Mouse (Mus musculus): Measurements from ENCODE around the gene Dnm3. TPM values are rescaled to one million over a fixed set of nuclear protein-coding genes. Genes with fewer than 3 reads are reported as not detected.

Dnm3 gene
- total RNA-seq, 2 experiments from 2014 or later: 4.7 to 7.4 TPM

DNA sequence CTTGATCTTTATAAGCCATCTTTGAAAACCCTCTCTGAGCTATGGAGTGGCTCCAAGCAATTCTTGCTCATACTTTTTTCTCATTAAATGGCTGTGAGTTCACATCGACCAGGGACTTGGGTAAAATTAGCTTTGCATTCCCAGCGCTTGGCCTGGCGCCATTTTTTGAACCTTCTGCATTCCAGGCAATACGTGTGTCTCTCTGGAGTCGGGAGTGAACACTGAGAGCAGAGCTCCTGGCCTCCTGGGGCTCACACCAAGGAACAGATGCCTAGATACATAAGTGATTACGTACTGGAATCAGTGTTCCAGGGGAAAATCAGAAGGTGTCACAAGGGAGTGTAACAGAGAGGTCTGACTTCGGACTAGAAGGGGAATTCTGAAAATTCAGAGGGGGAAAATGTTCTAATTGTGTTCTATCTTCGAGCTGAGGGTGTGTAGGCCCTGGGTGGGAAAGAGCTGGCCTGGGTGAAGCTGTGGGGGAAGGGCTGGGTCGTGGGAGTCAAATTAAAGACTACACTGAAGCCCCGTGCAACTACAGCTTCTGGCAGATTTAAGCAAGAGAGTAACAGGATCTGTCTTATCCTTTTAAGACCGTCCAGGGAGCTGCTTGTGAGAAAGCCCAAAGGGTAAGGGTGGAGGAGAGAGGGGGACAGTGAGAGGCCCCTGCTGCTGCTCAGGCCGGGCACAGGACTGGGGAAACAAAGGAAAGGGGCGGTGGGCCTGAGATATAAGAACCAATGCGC lies 293.7 kb downstream of the Dnm3 start:
- intact Hi-C loops (cut with DNase I): no loop called here

DNA sequence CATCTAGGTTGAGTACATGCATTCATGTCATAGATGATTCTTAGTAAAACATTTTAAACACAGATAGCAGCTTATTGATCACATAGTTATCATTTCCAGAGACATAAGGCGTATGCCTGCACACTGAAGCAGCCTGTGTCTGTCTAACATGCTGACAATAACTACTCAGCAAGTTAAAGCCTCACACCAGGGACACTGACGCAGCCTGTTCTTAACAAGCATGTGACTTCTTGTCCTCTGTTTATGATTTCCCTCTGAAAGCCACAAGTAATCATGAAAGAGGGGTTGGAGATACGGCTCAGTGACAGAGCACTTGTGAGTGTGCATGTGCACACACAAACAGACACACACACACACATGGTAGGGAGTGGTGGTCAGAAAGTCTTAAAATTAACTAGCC lies 294.4 kb downstream of the Dnm3 start:
- intact Hi-C loops (cut with DNase I): no loop called here
- no peak for DNase-seq (ENCODE audit: low spot score)

More for the DNA sequence above, 293.7 kb downstream of the Dnm3 start:
- peak; percentile 38 for DNase-seq (ENCODE audit: low spot score)

DNA sequence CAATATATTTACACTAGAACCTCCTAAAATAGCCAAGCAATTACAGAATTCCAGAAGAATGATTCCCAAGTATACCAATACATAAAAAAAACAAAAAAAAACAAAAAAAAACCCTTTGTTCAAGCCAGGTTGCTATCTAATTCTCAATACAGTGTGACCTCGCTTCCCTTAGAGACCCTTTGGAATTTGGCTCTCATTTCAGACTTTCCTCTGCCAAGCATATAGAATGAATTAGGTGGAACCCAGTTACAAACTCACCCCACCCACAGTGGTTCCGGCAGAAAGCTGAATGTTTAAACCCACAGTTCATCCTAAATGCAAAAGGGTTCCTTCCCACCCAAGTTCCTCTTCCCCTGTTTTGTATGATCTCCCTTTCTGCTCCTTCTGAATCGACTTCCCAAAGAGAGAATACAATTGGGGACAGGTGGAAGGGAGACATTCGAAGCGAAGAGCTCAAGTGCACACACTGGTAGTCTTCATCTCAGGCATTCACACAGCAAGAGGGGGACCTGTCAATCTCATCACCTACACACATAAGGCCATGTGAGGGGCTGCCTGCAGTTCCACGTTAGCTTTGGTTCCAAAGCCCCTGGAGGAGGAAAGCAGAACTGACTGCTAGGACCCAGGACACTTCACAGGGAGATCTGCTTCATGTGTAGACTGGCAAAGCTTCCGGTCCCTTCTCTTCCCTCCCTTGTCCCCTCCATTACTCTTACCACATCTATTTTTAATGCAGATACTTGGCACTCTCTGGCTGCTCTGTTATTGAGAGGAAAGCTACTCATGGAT lies 296.5 kb downstream of the Dnm3 start:
- no peak for DNase-seq (ENCODE audit: low spot score)
- intact Hi-C loops (cut with DNase I): no loop called here

DNA sequence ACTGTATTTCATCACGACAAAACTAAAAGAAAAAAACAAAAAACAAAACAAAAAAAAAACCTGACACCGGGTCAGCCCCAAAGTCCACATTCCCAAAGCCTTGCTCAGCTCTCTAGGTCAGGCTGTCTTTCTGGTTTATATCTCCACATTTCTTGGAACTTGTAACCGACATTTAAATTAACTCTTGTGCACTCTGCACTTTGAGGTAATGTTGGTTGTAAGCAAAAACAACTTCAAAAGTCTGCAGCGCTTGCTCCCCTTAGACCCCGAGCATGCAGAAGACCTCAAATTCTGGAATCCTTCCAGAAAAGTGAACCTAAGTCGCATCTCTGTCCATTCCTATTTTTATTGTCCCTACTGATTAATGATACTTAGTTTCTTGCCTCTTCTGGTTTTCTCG lies 297.4 kb downstream of the Dnm3 start:
- DNase-seq (ENCODE audit: low spot score): no peak
- intact Hi-C loops (cut with DNase I): no loop called here

DNA sequence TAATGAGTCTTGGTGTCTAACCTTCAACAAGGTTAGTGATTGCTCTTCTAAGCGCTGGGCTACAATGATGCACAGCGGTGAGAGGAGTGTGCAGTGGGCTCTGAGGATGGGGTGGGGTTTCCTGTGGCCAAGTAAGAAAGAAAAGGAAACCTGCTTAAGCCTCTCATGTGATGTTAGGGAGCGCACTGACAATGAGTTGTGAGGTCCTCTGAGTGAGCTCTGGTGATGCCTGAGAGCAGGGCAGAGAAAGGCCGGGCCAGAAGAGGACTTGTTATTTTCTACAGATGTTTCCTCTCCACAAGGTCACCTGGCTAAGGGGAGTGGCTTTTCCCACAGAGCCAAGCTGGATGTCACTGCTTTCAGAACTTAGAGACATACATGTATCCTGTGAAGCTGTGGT lies 298.4 kb downstream of the Dnm3 start:
- intact Hi-C loops (cut with DNase I): no loop called here
- DNase-seq (ENCODE audit: low spot score): no peak

DNA sequence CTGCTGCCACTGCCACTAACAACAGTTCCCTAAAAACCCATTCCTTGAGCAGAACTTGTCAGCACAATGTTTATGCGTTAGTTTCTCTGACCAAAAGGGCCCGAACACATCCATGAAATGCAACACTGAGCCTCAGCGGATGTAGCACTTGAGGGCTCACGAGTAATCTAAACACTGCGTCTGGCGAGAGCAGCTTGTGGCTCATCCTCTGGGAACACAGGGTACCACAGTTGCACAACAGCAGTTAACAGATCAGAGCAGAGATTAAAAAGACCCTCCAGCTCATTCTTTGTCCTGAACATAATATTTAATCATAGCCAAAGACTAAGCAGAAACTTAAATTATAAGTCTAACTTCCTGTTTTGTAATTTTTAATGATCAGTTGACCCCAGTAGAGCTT lies 305.0 kb downstream of the Dnm3 start:
- DNase-seq (ENCODE audit: low spot score): no peak
- intact Hi-C loops (cut with DNase I): no loop called here

DNA sequence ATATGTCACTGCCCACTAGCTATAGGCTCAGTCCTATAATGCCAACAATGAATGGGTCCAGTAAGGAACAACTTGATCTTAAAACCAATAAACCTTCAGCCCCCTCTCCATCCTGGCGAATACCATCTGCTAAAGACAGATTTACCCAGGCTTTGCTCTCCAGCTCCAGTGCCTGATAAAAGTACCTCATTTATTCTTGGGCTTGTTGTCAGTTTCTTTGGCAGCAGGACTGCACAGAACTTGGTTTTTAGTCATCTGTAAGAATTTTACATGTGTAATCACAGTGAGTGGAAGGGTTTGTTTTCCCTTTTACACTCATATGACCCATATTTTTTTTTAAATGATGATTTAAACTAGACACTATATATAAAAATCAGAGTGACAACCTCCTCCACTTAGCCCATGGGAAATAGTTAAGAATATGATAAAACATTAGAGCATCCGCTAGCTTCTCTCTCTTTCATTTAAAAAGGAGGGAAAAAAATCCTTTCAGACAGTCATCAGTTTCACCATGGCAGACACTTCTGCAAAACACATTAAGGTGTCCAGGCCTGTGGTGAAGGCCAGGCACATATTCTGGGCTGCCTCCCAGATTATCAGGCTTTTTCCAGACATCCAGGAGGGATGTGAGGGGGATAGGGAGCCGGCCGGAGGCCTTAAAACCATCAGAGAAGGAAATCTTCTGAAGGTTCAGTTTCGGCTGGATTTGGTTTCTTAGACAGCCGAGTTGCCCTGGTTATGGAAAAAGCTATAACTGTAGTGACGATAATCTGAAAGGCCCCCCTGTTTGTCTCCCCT lies 313.9 kb downstream of the Dnm3 start:
- intact Hi-C loops (cut with DNase I): no loop called here
- DNase-seq (ENCODE audit: low spot score): no peak

DNA sequence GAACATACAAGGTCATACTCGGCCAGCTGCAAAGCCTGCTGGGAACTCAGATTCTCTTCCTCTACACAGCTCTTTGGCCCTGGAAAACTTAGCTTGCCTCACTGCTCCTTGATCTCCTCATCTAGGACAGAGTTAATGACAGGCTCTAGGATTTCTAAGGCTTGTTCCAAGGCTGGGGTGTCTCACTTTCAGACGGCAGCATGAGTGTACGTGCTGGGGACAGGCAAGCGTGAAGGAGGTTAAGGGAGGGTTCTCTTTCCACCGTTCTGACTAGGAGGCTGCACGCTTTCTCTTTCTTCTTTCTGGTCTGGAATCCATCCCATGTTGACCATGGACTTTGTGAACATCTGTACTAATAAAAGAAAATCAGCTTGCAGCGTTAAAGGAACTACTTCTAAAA lies 315.2 kb downstream of the Dnm3 start:
- DNase-seq (ENCODE audit: low spot score): no peak
- intact Hi-C loops (cut with DNase I): no loop called here

DNA sequence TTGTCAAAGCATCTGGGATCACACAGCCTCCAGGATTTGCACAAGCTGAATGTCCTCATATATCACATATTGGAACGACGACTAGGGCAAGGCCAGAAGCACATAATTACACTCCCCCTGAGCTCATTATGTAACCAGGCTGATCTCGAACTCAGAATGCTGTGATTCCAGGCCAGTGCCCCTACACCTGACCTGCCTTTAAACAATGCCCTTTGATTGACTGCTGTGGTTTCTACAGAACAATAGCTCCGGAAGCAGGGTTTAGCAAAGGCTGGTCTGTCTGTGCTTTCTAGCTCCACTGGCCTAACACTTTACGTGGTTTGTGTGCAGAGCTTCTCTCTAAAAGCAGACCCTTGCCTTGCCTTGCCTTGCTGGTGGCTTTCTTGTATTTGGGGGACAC lies 315.6 kb downstream of the Dnm3 start:
- DNase-seq (ENCODE audit: low spot score): no peak
- intact Hi-C loops (cut with DNase I): no loop called here

DNA sequence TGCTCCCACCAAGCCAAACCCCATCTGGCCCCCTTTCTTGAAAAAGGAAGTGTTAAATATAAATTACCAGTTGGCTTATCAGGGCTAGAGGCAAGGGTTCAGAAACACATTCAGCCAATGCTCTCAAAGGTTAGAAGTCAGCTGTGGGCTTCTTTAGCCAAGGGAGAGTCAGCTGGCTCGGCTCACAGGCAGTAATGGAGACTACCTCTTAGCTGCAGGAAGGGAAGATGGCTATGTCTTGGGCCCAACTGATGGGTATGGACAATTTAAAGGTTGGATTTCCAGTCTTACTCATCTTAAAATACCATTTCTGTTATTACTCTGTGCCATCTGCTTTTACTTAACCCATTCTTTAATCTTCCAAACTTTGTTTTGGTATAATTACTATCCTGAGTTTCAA lies 317.1 kb downstream of the Dnm3 start:
- no peak for DNase-seq (ENCODE audit: low spot score)
- intact Hi-C loops (cut with DNase I): no loop called here

DNA sequence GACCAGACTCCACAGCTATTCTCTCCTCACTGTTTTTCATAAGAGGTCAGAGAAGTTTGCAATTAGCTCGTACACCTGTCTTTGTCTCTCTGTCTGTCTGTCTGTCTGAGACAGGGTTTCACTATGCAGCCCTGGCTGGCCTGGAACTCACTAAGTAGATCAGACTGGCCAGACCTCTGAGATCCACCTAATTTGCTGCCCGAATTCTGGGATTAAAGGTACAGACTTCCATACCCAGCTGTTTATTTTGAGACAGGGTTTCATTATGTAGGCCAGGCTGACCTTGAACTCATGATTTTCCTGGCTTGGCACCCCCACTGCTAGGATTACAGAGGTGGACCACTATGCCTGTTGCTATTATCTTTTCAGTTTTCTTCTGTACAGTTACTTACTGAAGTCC lies 319.3 kb downstream of the Dnm3 start:
- DNase-seq (ENCODE audit: low spot score): no peak

DNA sequence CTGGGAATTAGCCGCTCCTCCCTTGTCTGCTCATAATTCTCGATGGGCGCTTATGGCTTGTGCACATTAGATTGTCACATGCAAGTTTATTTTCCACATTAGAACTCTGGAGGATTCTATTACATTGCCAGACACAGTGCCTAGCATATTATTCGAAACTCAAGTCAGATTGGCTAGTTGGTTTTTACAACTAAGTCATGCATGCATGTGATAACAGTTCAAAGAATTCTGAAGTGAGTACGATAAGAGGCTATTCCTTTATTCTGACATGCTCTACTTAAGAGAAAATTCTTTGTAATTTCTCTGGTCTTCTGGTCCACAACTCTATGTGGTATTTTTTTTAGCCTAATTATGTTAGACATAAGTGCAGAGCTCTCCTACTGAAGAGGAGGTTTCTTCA lies 320.2 kb downstream of the Dnm3 start:
- no peak for DNase-seq (ENCODE audit: low spot score)
- intact Hi-C loops (cut with DNase I): no loop called here

More for the DNA sequence above, 319.3 kb downstream of the Dnm3 start:
- intact Hi-C loops (cut with DNase I): no loop called here

DNA sequence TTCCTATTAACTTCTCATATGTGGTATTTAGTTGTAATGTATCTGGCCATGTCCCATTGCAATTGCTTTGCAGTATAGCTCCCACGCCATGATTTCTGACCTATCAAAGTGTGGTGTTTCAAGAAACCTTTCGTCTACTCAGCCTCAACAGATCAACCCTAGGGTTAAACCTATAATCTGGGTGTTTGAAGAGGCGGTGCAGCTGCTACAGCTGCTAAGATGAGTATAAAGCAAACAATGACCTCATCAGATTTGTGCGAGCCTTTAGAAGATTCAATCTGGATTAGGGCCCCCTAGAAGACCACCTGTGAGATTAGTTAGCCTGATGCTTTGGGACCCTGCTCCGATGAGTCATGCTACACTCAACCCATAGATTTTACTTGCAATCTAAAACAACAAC lies 321.0 kb downstream of the Dnm3 start:
- no peak for DNase-seq (ENCODE audit: low spot score)
- intact Hi-C loops (cut with DNase I): no loop called here

DNA sequence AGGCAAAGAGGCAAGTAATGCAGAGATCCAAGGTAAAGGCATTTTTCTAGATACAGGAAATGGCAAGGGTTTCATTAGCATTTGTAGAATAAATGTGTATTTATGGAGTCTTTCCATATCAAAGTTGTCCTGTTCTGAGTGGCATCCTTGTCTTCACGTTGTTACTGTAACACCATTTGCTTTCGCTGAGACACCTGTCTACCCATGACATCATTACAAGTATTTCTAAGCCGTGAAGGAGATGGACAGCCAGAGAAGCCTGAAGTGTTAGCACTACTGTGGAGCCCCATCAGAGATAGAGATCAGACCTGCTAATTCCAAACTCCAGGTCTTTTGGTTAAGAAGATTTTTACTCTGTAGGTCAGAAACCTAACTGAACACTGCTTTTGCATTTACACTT lies 322.3 kb downstream of the Dnm3 start:
- intact Hi-C loops (cut with DNase I): no loop called here
- DNase-seq (ENCODE audit: low spot score): no peak

DNA sequence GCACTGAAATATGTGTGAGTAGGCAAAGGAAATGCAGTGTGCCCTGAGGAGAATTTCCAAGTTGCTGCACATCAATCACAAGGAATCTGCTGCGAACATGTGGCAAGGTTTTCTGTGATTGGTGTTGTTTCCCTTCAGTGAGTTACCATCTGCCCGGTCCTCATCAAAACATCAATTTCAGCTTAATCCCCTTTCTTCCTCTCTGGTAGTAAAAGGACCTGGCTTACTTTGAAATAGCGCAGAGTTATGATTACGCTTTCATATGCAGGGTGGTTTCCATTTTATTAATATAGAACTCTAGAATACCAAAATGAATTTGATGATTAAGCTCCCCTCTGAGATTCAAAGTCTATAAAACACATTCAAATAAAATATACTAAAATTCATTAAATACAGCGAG lies 324.7 kb downstream of the Dnm3 start:
- no peak for DNase-seq (ENCODE audit: low spot score)
- intact Hi-C loops (cut with DNase I): no loop called here

DNA sequence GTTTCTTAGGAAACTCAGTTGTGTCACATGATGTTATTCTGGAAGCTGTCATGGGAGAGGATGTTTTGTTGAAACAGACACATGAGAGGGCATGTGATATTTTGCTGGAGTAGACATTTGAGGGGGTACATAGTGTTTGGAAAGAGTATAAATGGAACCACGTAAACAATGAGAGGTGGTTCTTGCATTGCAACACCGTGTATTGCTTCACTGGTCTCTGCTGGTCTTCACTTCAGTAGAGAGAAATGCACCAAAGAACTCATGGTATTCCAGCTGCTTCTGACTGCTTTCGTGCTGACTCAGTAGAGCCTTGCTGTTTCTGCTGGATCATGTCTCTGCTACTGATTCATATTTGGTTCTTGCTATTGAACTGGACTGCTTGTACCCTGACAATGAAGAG lies 328.1 kb downstream of the Dnm3 start:
- intact Hi-C loops (cut with DNase I): no loop called here
- DNase-seq (ENCODE audit: low spot score): no peak

DNA sequence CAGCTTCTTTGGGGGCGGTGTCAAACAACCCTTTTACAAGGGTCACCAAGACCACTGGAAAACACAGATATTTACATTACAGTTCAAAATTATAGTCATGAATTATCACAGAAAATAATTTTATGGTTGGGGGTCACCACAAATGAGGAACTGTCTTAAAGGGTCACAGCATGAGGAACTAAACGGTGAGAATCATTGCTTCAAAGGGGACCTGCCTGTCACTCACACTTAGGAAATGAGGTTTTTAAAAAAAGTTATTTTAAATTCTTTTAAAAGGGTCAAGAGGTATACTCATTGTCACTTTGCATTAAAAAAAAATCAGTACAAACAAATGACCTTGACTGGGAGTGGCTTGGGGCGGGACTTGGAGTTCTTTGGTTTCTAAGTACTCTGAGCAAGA lies 330.3 kb downstream of the Dnm3 start:
- no peak for DNase-seq (ENCODE audit: low spot score)
- intact Hi-C loops (cut with DNase I): no loop called here

DNA sequence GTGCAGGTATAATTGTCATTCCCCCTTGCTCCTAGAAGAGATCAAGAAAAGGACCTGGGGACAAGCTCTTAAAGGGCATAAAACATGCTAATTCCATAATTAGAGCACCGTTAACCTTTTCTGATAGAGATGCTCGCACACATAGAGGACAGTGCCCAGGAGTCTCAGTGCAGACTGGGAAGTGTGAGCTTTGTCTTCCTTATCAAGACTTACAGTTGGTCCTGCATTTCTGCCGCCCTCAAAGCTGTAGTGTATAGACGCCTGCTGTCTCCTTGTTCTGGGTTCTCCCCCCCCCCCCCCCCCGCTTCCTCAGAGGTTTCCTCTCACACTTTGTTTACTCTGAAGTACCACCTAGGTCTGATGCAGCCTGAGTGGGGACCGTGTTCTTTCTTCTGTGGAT lies 332.1 kb downstream of the Dnm3 start:
- intact Hi-C loops (cut with DNase I): no loop called here
- no peak for DNase-seq (ENCODE audit: low spot score)

DNA sequence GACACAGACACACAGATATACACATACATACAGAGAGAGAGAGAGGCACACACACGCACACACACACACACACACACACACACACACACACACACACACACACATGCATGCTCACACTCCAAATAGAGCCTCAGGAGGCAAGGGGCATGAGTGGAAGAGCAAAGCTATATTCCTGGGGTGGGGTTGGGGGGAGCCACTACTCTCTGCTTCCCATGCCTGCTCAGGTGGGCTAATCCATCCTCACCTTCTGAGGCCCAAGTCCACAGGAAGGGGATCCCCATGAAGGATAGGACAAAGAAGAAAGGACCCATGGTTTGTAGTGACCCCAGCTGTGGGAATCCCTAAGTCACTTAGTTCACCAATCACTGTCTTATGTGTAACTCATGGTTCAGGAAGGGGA lies 332.8 kb downstream of the Dnm3 start:
- intact Hi-C loops (cut with DNase I): no loop called here
- DNase-seq (ENCODE audit: low spot score): no peak

DNA sequence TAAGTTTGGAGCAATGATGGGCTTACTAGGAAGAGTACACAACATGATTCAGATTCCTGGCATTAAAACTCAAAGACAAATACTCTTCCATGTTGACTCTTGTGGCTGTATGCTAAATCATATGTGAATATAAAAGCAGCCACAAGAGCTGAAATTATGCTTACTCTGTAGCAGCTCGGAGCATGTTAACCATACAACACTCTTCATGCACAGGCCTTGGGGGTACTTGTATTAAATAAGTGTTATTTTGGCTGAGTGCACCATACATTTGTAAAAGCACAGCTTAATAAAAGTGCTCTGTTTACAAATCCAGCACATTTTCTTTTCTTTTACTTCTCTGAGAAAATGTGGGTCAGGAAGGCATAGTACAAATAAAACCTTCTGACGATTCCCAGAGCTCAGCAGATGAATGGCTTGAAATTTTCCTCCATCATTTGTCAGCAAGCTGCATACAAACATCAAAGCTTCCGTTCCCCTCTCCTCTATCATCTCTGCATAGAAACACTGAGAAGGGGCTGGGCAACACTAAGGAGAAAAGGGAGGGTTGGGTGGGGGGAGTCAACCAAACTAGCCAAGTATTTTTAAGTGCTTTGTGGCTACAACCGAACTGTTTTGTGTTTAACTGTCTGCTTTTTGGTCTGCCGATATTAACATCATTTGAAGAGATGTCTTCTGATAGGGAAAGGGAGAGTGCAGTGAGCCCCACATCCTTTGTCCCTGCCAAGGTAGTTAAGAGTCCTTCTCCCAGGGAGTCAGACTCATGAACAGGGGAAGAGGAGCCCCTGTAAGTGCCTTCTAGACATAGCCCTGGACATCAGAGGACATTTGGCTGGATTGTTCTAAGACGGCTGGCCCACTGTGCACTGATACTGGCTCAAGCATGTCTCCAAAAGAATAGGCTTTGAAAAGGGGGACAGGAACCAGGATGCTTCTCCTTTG lies 333.6 kb downstream of the Dnm3 start:
- no peak for DNase-seq (ENCODE audit: low spot score)
- intact Hi-C loops (cut with DNase I): no loop called here

Measured in heart, postnatal 25 days (tissue).